Mouse (Mus musculus) kidney, postnatal 4 days (tissue): ENCODE measurements around the gene Cbr4.

Experiments
- DNase-seq, 2 experiments: peaks; one replicate each; pipeline ENCODE4 v3.0.0; 2021; ENCODE audit warnings: mixed read lengths in 2 of 2

Gene Cbr4

GRCm38 (mm10) chr8:61552221-61552620, 64.7 kb downstream of the Cbr4 start:
- DNase-seq, result no peak

GRCm38 (mm10) chr8:61552755-61553402, 65.3 kb downstream of the Cbr4 start:
- DNase-seq, result no peak

GRCm38 (mm10) chr8:61555343-61555742, 67.8 kb downstream of the Cbr4 start:
- no peak for DNase-seq

GRCm38 (mm10) chr8:61556219-61556618, 68.7 kb downstream of the Cbr4 start:
- peak in 1 of 2 experiments; percentile 23 for DNase-seq
